Mouse (Mus musculus): ENCODE results near the gene Ctnnd2.
A peak's percentile ranks its signal among the peaks of the same experiment; 100 is the strongest.

Ctnnd2 gene

DNA sequence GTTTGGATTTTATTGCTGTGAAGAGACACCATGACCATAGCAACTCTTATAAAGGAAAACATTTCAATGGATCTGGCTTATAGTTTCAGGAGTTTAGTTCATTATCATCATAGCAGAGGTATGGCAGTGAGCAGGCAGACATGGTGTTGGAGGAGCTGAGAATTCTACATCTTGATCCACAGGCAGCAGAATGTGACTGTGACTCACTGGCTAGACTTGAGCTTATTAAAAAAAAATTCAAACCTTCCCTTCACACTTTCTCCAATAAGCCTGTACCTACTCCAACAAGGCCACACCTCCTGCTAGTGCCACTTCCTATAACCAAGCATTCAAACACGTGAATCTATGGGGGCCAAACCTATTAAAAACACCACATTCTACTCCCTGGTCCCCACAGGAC, 703.1 kb downstream of the Ctnnd2 start:
- no peak for DNase-seq (ENCODE audit: low spot score in 2 of 2)

DNA sequence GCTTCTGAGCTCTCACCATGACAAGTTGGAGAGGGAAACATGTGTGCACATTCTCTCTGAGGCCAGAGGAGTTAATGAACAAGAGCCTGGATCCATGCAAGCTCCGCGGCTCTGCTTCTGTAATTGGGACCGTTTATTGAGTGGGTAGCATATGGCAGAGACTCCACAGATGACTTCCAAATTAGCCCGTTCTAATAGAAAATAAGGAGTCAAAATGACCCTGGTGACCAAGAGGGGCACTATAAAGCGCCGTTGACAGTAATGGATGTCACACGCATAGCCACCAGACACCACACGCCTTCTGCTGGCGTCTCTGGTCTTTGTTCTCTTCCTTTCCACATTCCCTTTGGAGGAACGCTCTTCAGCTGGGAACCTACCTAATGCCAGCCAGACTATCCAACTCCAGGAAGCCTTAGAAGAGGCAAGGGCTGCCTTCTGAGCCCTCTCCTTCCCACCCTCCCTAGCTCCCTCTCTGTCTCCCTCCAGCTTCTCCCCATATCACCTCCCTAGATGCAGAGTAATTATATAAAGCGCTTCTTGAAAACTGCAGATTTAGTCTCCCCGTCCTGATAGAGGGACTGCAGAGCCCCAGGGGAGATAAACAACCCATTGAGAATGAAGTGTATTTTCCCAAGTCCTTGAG, 712.4 kb downstream of the Ctnnd2 start:
- no peak for DNase-seq (ENCODE audit: low spot score in 2 of 2)

DNA sequence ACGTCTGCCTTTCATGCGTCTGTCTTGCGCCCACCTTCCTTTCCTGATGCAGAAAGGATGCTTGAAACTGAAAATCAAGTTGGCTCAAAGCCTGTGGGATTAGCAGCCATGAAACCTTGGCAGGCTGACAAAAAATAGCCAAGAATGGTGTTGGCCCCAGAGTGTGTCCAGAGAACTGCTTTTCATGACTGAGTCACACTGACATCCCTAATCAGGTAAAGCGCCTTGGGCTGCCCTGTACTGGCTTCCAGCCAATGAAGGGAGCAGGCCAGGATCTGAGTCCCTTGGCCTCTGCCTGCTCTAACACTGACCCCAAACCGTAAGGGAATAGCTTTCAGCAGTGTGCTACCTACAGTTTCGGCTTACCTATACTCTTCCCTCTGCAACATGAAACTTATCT, 713.0 kb downstream of the Ctnnd2 start:
- DNase-seq (ENCODE audit: low spot score in 2 of 2) = no peak

DNA sequence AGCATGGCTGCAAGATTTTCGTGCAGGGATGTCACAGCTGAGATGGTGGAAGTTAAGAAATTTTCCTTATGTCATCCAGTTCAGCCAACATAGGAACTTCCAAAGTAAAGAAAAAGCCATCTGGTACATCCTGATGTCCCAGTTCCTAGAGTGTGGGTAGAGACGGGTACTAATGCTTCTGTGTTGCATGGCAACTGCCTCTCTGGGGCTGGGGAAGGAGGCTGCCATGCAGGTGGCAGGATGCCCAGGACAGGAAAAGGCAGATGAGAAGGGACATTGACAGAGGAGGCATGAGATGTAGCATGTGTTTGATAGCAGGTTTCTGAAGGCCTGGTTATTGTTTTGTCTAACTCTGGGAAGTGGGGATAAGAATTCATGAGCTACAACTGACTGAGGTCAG, 715.2 kb downstream of the Ctnnd2 start:
- DNase-seq (ENCODE audit: low spot score in 2 of 2) = peak; percentile 34 to 49

DNA sequence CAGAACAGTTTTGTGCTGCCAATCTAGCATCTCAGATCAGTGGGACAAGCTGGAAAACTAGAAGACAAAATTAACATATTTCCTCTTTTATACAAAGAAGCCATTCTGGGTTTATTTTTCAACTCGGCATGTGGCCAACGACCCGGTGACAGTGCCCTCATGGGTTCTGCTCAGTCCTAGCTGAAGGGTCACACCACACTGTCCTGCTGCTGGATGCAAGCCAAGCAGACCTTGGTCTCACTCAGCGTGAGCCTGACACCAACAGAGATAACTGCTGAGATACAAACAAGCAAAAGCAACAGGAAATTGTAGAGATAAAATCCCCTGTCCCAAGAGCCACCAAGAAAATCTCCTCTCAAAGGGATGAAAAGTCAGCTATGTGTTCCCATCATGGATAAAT, 719.6 kb downstream of the Ctnnd2 start:
- DNase-seq (ENCODE audit: low spot score in 2 of 2) = no peak

DNA sequence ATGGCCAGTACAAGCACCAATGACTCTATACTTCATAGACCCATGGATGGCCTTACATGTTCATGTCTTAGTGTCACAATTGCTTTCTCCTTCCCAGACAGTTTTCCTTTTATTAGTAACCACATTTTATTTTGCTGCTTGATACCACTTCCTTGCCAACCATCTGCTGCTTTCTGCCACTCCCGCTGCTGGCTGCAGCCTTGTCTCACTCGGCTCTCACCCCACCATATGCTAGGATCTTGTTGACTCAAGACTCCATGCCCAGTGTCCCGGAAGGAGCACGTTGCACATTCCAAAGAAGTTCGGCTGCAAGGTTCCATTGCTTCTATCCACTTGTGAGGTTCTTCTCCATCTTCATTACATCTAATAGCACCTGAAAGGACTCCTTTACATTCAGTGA, 722.7 kb downstream of the Ctnnd2 start:
- DNase-seq (ENCODE audit: low spot score in 2 of 2) = no peak

DNA sequence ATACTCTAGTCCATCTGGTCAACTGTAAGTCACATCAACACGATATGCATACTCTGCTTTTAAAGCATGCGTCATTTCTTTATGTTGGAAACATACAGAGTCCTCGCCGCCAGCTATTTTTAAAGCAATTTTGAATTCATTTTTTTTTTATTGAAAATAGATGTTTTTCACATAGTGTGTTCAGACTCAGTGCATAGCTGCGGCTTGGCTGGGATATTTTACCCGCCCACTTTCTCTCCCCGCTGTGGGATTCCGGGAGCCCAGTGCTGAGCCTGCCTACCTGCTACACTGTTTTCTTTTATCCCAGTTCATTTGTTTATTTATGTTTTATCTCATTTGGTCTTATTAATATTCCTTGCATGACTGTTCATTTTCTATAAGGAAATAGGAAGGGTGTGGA, 724.9 kb downstream of the Ctnnd2 start:
- DNase-seq (ENCODE audit: low spot score in 2 of 2) = no peak

DNA sequence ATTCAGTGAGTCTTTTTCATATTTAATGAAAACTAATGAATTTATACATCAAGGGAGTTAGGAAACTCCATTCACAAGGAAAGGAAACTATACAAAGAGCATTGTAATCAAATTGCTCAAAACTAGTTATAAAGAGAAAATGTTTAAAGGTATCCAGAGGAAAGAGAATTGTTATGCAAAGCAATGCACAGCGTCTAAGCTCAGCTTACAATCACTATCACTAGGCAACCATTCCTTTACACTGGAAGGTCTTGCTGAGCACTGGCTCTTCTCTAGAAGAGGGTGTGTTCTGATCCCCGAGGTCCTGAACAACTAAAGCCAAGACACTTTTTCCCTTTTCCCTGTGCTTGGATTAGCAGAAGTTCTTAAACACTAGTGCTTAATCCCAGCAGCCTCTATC, 735.6 kb downstream of the Ctnnd2 start:
- no peak for DNase-seq (ENCODE audit: low spot score in 2 of 2)

DNA sequence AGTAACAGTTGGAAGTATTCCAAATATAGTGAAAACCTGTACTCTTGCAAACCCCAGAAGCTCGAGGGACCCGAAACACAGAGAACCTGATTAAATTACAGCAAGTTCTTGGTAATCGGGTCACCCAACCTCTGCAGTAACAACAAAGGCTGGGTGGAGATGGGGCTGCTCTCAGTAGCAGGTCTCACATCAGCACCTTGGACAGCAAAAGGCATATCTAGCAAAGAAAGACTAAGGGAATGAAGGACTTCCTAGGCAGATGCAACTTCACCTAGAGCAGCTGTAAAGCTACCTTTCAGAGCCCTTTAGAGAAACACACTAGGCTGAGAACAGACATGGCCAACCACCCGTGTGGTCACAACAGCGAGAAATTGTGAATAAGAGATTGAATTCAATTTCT, 741.0 kb downstream of the Ctnnd2 start:
- DNase-seq (ENCODE audit: low spot score in 2 of 2) = no peak

DNA sequence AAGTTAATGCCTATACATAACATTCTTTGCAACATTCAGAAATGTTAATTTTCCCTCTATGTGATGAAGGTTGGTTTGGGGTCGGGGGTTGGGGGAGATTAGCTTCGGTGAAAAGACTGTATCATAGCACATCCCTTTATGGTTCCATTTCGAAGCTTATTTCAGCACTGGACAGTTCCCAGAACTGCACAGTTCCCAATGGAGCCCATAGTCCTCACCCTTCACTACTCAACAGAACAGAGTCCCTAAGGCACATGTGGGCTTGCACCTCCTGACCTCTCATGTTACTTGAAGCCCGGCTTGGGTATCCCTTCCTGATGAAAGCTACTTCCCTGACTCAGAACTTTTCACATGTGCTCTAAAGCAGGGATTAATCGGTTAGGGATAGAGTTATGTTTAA, 753.4 kb downstream of the Ctnnd2 start:
- no peak for DNase-seq (ENCODE audit: low spot score in 2 of 2)

DNA sequence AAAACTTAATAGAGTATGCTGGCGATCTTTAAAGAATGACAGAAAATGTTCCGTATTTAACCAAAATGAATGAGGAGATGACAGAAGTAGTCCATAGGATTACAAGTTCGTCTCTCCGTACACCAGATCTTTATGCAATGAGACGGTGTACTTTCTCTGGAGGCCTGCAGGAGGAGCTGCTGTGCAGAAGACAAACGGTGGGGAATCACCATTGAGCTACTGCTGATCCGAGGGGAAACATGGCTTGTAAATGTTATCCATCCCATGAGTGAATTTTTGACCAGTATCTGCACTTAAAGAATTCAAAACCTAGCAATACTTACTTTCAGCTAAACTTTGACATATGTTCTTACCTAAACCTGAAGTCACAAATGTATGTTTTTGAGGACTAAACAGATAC, 755.2 kb downstream of the Ctnnd2 start:
- no peak for DNase-seq (ENCODE audit: low spot score in 2 of 2)

DNA sequence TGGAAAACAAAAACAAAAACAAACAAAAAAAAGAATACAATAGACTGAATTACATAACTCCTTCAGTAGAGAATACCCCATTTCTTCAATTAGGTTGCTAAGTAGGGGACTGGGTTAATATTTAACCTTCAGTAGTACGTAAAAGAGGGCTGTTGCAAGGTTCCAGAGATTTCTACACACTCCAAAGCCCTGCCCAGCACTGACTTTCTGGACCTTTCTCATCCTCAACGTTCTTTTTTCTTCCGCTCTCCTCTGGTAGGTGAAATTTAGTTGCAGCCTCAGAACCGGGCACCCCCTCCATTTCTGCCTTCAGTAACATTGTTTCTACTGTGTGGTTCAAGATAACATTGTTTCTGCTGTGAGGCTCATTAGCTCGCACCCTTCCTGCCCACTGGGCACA, 759.5 kb downstream of the Ctnnd2 start:
- DNase-seq (ENCODE audit: low spot score in 2 of 2) = no peak

DNA sequence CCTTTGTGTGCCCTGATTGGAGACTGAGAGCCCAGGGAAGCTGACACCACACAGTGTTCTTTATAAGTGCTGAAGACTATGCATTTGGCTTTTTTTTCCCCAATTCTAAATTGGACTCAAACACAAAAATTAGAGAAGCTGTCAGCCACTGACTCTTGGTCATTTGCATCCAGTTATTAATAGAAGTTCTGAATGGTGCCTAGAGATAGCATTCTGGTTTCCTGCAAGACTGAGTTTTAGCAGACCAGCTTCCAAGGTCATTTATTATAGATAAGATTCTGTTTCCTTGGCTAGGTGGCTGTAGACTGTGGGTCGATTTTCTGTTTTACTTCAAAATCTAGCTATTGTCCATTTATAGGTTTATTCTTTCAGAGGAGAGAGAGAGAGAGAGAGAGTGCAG, 773.5 kb downstream of the Ctnnd2 start:
- no peak for DNase-seq (ENCODE audit: low spot score in 2 of 2)

DNA sequence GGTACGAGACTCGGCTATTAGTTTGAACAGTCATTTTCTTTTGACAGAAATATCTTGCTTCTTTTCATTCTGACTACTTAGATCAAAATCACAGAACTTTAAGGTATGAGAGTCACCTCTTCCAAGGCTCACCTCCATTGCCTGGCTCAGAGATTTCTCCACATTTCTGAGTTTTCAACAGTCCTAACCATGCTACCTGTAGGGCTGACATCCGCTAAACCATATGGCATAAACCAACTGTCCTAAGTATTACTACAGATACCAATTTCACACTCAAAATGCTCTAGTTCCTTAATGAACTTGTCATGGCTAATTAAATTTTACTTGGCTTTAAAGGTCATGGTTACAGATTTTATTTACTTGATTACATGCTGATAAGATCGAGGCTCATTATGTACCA, 786.1 kb downstream of the Ctnnd2 start:
- DNase-seq (ENCODE audit: low spot score in 2 of 2) = no peak

DNA sequence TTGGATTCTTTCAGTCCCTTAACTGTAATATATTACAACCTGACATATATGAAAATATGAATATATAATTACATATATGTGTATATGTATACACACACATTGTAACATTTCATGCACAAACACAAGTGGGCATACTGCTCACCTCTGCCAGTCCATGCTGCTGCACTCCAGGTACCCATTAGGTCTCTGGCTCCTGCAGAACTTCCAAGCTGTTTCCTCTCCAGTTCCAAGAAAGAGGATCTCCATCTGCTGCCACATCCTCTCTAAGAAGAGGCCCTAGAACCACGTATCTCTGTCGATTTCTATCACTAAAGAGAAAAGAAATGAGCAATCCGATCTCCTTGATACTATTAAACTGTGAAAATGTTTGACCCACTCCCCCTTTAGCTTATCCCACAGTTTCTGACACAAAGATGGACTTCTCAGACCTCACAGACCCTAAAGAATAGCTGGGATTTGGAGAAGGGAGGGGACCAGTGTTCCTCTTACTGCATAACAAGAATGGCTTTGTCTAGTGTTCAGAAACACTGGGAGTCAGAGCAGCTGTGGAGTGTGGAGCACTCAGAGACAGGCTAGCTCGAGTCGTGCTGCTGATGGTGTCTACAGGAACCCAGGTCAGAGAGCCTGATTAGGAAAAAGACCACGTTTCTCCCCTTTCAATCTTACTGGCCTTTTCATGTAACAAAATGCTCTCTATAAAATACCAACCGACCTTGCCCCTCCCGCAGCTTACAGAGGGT, 790.2 kb downstream of the Ctnnd2 start:
- DNase-seq (ENCODE audit: low spot score in 2 of 2) = no peak

DNA sequence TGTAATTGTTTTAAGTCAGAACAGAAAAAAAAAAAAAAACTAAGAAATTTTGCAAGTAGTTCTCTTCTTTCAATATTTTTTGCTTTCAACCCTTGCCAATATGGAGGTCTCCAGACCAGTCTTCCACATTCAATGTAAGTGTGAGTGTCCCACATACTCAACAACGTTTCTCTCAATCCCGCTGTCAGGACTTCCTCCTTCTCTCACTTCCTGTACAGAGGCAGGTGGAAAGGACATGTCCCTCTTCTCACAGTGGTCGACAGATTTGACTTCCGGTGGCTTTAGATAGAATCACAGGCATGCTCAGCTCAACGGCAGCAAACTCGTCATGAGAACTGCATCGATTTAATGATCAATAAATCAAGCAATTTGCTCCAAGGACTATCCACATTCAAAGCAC, 791.7 kb downstream of the Ctnnd2 start:
- DNase-seq (ENCODE audit: low spot score in 2 of 2) = no peak

DNA sequence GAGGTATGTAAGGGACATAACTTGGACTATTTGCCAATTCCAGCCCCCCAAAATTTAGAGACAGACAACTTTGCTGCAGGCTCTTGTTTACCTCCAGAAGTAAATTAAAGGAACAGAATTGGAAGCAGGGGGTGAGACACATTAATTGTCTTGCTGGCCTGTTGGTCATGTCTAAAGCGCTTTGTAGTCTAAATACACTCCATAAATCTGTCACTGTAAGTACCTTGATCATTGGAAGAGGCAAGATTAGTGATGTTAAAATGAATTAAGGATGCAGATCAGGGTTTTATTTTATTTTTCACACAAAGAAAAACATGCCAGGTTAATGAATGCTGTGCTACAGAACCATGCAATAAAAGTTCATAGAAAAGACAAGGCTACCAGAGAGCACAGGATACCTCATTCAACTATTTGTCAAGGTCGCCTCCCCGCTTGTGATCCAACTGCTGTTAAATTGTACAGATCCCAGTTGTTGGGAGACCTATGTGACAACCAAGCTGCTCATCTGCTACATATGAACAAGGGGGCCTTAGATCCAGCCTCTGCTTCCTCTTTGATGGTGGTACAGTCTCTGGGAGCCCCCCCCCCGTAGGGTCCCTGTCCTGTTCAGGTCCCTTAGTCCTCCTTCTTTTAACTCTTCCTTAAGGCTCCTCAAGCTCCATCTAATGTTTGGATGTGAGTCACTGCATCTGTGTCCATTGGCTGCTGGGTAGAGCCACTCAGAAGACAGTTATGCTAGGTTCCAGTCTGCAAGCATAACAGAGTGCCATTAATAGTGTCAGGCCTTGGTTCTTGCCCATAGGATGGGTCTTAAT, 792.7 kb downstream of the Ctnnd2 start:
- DNase-seq (ENCODE audit: low spot score in 2 of 2) = no peak

DNA sequence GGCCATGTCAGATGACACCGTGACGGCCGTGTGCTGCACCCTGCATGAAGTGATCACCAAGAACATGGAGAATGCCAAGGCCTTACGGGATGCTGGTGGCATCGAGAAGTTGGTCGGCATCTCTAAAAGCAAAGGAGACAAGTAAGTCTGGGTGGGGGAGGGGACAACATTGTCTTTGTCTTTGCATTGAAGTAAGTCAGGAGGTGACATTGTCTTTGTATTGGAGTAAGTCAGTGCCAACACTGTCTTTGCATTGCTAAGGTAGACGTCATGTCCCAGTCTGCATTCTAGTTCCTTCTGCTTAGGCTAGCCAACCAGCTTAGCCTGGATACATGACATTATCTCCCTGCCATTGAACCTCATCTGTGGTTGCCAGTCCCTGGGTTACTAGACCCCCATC, 794.4 kb downstream of the Ctnnd2 start:
- no peak for DNase-seq (ENCODE audit: low spot score in 2 of 2)

DNA sequence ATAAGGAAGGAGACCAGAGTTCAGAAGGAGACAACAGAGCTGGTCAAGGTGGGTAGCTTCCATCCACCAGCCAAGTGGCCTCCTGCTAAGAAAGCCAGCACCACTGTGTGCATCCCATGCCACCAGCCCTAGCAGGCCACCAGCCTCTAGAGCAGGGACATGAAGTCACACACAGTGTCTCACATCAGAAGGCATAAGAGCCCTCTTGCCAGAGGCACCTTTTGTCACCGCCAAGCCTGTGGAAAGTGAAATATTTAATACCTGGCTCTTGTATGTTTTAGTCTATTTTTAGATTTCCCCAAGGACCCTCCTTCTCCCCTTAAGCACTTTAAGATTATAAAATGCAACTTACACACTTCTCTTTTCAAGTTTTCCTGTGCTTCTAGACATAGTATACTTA, 802.0 kb downstream of the Ctnnd2 start:
- DNase-seq (ENCODE audit: low spot score in 2 of 2) = no peak

DNA sequence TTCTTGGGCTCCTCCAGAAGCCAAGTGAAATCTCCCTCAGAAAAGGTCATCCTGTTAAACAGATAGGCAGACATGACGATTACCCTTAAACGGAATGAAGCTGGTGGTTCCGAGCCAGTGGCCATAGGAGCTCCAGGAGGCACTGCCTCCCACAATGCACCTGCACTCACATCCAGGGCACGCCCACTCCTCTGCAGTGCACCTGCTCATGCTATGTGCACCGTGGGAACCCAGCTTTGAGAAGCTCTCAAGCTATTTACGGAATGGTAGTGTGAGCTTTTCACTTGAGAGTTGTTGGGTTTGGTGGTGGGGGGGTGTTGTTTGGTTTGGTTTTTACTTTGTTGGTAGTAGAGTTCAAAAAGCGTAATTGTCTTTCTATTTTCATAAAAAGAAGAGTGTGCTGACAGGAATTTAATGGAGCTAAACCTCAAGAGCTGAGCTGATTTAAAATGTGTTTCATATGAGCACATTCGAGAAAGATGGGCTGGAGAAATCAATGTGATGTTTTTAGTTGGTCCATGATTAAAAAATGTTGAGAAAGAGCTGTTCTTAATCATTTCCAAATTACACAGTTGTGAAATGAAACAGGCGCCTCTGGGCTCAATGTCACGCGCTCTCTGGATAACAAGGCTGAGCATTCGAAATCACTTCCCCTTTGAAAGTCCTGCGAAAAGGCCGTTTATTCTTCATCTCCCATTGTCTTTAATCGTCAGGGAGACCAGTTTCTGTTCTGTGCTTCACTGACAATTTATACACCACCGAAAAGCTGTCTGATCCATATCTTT, 802.8 kb downstream of the Ctnnd2 start:
- no peak for DNase-seq (ENCODE audit: low spot score in 2 of 2)

DNA sequence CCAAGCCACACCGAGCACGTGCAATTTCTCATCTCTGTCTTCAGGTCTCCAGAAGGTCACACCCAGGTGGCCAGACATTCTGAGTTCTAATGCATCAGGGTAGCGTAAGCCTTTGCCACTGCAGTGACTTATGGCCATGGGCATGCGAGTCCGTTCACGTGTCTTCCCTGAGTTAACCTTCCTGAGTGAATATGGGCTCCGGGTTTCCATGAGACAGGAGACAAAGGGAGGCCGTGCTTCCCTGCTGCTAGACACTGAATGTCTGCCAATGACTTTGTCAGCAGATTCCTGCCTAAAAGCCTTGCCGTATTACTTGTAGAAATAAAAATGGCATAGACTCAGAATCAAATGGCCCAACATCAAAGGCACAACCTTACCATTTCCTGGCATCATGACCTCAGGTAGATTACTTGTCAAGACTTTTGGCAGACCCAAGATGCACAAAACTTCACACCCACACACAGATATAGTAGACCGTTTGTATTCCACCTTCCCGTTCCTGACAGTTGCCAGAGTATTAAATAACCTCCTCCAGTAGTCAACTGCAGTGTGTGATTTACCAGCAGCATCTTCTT, 804.9 kb downstream of the Ctnnd2 start:
- DNase-seq (ENCODE audit: low spot score in 2 of 2) = no peak

DNA sequence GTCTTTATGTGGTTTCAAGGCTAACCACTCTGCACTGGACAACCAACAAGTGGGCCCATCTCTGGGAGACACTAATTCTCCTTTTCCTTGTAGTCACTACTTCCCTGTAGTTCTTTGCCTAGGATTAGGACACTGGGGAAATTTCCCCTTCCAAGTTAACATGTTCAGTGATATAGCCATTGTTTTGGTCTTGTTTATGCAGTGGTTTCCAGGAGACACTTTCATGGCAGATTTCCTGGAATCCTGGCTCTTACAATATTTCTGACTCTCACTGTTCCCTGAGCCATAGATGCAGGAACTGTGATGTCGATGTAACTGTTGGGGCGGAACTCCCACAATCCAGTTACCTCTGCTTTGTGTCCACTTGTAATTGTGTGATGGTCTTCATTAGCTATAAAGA, 814.5 kb downstream of the Ctnnd2 start:
- DNase-seq (ENCODE audit: low spot score in 2 of 2) = no peak
